Mouse (Mus musculus): Measurements from ENCODE around the gene Pomp.

Pomp gene

DNA sequence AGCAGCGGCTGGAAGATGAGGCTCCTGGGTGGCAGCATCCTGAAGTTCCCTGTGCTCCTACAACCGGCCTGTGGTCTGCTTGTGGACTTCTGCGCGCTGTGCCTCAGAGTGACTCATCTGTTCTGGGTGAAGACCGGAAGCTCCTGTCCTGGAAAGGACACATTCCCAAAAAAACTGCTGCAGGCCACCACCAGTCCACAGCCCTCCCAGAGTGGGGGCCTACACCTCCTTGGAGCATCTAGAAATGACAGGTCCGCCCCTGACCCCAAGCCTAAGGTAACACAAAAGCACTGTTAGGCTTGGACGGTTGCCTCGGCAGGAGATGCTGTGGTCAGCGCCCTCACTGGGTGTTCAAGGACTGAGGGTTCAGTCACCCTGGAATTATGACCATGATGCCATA lies 42.9 kb downstream of the Pomp start:
- no peak for DNase-seq

DNA sequence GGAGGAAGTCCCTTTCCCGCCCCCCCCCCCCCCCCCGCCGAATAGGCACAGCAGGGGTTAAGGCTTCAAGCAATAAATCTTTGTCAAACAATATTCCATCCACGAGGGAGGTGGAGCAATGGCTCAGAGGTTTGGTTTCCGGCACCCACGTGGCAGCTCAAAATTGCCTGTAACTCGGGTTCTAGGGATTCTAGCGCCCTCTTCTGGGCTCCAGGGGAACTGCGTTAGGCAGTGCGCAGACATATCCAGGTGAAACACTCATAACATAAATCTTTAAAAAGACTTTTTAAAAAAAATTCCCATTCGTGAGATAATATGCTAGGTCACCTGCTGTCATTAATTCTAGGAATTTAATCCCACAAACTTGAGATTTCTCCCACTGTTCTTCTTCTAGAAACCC lies 46.9 kb downstream of the Pomp start:
- no peak for DNase-seq

DNA sequence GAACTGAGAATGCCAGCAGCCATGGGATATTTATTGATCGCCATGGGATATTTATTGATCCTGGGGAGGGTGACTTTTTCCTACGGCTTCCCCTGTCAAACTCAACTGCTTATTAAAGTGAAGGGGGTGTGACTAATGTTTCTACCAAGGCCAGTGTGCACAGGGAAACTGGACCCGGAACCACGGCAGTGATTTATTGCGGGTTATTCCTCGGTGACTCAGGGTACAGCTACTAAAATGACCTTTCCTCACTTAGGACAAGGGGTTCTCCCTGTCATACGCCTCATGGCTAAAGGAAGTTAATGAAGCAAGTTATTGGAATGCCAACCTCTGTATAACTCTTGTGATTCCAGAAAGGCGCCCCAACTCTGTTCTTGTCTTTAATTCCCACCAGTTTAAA lies 47.6 kb downstream of the Pomp start:
- no peak for DNase-seq

DNA sequence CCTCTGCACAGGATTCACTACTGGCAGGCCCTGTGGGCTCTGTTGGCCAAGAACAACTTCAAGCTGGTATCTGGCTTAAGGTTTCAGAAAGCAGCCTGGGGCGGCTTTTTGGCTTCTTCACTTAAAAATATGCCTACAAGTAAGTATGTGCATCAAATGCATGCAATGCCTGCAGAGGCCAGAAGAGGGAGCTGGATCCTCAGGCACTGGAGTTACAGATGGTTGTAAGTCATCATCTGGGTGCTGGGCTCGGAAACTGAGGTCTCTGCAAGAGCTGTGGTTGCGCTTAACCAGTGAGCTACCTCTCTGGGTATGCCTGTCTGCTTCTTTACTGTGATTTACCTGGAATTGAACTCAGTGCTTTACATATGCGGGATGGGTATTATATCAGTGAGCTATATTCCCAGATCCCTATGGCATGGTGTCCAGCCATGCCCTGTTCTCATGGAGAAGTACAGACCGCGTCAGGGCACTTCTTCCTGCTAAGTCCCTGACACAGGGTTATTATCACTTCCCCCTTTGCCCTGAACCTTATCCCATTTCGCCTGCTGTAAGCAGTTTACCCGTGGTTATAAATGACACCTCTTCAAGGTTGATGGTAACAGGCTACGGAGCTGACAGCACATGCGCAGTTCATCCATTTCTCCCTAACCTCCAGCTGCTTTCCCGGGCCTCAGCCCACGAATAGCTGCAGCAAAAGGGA lies 50.7 kb downstream of the Pomp start:
- DNase-seq, result no peak

DNA sequence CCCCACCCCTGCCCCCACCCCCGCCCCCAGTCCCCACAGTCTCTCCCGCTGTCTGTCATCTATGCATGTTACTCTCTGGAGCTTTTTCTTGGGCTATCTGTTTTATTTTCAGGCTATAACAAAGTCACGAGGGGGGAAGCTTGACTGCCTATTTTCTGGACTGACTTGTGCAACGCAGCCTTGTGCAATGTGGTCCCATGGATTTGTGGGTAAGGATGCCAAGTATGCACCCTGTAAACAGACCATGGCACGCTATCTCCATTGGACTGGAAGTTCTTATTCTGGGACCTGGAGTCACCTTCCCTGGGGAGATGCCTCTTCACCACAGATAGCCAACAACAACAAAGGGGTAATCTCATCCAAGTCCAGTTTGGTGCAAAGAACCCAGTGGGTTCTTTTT lies 51.5 kb downstream of the Pomp start:
- DNase-seq, result no peak

DNA sequence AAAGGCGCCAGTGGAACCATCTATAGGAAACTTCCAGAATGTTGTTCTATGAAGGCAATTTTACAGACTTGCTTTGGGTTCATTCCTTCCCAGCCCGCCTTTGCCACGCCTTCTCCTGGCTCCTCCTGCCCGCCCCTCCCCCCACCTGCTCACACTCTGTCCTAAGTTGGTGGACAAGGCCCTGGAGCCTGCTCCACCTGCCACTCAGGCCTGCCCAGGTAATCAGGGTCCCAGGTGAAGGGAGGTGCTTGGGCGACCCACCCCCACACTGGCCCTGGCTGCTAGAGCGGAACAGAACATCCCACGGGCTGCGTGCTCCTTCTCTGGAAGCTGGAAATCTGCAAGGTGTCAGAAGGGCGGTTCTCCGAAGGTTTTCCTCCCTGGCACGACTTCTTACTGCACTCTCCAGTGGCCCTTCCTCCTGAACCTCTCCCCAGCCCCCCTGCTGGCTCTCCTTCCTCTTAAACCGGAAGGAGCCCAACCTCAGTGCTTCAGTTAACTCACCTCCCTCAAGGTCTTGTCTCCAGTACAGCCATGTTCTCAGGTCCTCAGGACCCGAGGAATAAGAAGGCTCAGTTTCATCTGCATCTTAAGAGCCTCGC lies 53.1 kb downstream of the Pomp start:
- no peak for DNase-seq

DNA sequence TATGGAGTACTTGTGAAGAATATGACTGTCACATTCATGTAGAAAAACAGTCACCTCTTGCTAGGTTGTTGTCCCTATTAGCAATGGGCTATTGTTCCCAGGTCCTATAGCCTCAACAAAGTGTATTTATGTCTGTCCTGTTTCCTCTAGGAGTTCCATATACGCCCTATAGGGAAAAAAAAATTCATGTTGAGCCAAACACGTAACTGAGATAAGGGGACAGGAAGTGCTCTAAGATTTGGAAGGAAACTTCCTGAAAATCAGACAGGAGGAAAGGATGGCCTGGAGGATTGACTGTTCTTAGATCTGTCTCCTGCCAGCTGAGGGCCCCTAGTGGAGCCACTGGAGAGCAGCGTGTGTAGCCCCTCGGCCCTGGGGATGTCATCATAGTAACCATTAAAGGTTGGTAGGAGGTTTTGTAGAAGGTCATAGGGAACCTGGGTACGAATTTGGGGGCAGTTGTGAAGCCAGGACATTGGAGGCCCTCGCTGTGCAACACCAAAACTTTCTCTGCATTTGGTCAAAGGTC lies 54.8 kb downstream of the Pomp start:
- no peak for DNase-seq

DNA sequence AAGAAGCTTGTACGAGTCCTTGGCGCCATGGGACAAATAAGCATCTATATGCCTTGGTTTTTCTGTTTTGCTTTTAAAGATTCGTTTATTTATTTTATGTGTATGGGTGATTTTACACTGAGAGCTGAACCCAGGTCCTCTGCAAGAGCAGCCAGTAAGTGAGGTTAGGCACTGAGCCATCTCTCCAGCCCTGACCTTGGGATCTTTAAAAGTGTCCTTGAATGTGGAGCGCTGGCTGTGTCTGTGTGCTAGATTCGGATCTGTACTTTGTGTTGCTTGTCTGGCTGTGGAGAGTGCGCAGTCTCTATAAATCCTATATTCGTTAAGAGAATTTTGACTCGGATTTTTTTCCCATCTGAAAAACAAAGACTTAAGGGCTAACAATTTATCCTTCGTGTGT lies 55.9 kb downstream of the Pomp start:
- no peak for DNase-seq

DNA sequence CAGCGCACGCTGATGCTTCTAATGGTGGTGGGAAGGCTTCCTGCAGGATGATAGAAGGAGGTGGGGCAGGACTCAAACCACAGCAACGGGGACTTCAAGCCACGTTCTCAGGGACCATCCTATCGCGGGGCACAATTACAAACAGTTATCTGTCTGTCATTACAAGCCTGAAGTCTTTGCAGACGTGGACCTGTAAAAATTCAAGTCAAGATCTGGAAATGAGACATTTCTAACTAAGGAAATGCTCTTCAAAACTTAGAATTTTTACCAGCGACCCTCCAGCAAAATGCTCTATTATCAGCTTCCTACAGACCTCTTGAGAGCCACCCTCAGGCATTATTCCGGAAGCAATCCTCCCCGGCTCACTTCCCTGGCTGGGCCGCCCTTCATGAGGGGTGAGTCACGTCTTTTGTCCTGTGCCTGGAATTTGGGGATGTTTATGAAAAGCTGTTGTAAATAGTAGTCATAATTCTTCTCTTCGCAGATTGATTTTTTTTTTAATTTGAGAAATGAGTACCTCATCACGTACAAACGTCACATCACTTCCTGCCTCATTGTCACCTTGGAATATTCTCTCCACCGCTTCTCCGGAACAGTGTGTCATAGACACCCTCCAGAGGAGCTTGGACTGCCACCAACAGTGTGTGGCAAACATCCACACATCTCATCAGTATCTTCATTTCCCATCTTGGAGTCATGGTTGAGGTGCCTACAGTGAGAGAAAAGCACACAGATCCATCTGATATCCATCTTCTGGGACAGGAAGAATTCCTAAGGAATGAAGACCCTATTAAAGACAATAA lies 58.0 kb downstream of the Pomp start:
- DNase-seq, result no peak

DNA sequence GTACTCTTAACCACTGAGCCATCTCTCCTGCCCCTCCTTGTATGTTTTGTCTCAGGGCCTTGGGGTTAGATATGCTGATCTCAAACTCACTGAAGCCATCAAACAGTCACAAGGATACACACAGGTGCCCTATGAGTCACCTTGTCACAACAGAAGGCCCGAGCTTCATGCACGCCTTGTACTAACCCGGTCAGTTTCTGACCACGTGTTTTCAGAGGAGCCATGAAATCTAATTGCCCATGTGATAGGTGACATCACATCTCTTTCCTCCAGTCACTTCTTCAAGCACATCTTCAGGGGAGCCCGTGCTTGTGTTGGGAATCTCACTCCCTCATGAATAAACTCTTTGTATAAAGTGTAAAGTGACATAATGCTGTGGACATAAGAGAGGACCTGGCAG lies 64.4 kb downstream of the Pomp start:
- no peak for DNase-seq
